Mouse (Mus musculus) kidney, postnatal 10 days (tissue): Measurements from ENCODE around the gene Magt1.
"Not testable (repeated sequence)": the region's sequence is repeated elsewhere in the genome, so short reads cannot be mapped to it uniquely, and the experiment has no call there.

ENCODE experiments used
- DNase-seq: peaks from one replicate; pipeline ENCODE4 v3.0.0; 2021; ENCODE audit warnings: mixed read lengths

Magt1 gene

GRCm38 (mm10) chrX:106011465-106012159 is at the start of gene Magt1:
Gene Magt1 (minus strand): TSS chrX:106011906.
- peak; percentile 92 for DNase-seq

GRCm38 (mm10) chrX:106048191-106048590 is 36.5 kb upstream of the Magt1 start:
- peak; percentile 15 for DNase-seq

- no peak for DNase-seq
Observed at GRCm38 (mm10) chrX:106045928-106046327, 34.2 kb upstream of the Magt1 start.

GRCm38 (mm10) chrX:106045455-106045854 is 33.7 kb upstream of the Magt1 start:
- DNase-seq = no peak

GRCm38 (mm10) chrX:106043863-106044617 is 32.3 kb upstream of the Magt1 start:
- no peak for DNase-seq

GRCm38 (mm10) chrX:106037185-106037752 is 25.6 kb upstream of the Magt1 start:
- DNase-seq = peak; percentile 21

GRCm38 (mm10) chrX:106035727-106036126 is 24.0 kb upstream of the Magt1 start:
- DNase-seq = no peak

GRCm38 (mm10) chrX:106031124-106031523 is 19.4 kb upstream of the Magt1 start:
- DNase-seq = no peak

GRCm38 (mm10) chrX:106030176-106030575 is 18.5 kb upstream of the Magt1 start:
- DNase-seq = no peak

GRCm38 (mm10) chrX:106027343-106027674 is 15.6 kb upstream of the Magt1 start:
- DNase-seq = no peak

GRCm38 (mm10) chrX:106026418-106027342 is 15.0 kb upstream of the Magt1 start, which contains the start of gene Atp7a:
Gene Atp7a (plus strand): TSS chrX:106027276.
- DNase-seq = peak; percentile 96

GRCm38 (mm10) chrX:106017516-106017915 is 5.8 kb upstream of the Magt1 start:
- no peak for DNase-seq

GRCm38 (mm10) chrX:106017102-106017501 is 5.4 kb upstream of the Magt1 start:
- no peak for DNase-seq

- peak; percentile 82 for DNase-seq
Observed at GRCm38 (mm10) chrX:106015571-106016322, 4.0 kb upstream of the Magt1 start, which contains the start of gene Cox7b. Gene Cox7b (plus strand): TSS chrX:106015700.

GRCm38 (mm10) chrX:106014741-106015377 is 3.2 kb upstream of the Magt1 start:
- DNase-seq = not testable (repeated sequence)

GRCm38 (mm10) chrX:106013217-106013616 is 1.5 kb upstream of the Magt1 start:
- DNase-seq = peak; percentile 72

GRCm38 (mm10) chrX:106012559-106012958 is 853 bp upstream of the Magt1 start:
- no peak for DNase-seq

GRCm38 (mm10) chrX:106010762-106011161 is 944 bp downstream of the Magt1 start:
- no peak for DNase-seq

- no peak for DNase-seq
Observed at GRCm38 (mm10) chrX:106001605-106002004, 10.1 kb downstream of the Magt1 start.

- DNase-seq = not testable (repeated sequence)
Observed at GRCm38 (mm10) chrX:105957091-105957490, 54.6 kb downstream of the Magt1 start.

GRCm38 (mm10) chrX:105953999-105954398 is 57.7 kb downstream of the Magt1 start:
- DNase-seq = no peak
